Mouse (Mus musculus) left cerebral cortex, adult 6 months (tissue): ENCODE results near the gene Slc10a2. TPM values are rescaled to one million over a fixed set of nuclear protein-coding genes. Genes with fewer than 3 reads are reported as not detected.

Source experiments
- long read RNA-seq, 2 experiments: library from polyadenylated mRNA; unstranded; transcript quantifications; one replicate each; pipeline ENCODE4 v2.0.0; 2019 to 2020
- polyA plus RNA-seq: library from polyadenylated mRNA; unstranded; fragments of <200 nt; fragmentation: Nextera tagmentation; gene quantifications from 2 replicates; pipeline ENCODE4 v1.2.3, GENCODE M21; 2021

Gene Slc10a2
- polyA plus RNA-seq = not detected in 2 replicates
- long read RNA-seq, experiment 1 = 0 reads
- long read RNA-seq, experiment 2 = 0 reads

GRCm38 (mm10) chr8:5105186-5105585 lies at the start of gene Slc10a2:
Gene Slc10a2, minus strand, starts transcription at chr8:5105351.

